Mouse (Mus musculus): ENCODE data around the gene Taf10. TPM values are rescaled to one million over a fixed set of nuclear protein-coding genes. Genes with fewer than 3 reads are reported as not detected.
"Not testable (repeated sequence)": the region's sequence is repeated elsewhere in the genome, so short reads cannot be mapped to it uniquely, and the experiment has no call there.

Gene Taf10
- polyA plus RNA-seq, 1 experiment from 2014 or later, result 192 TPM

DNA sequence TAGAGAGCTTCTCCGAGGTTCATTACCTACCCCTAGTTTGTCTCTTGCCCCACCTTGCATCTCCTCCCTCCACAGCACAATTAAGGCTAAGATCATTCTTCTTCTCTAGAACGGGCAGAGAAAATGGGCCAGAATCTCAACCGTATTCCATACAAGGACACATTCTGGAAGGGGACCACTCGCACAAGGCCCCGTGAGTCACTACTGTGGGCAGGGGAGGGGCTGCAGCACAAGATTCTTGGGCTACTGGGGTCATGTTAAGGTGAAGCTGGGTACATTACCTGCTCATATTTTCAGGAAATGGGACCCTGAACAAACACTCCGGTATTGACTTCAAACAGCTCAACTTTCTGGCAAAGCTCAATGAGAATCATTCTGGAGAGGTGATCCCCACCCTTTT is 3.3 kb downstream of the Taf10 start:
- ATAC-seq (ENCODE audit: insufficient read depth) (no peak), DNase-seq (no peak)
- no peak overlapping the region for H3K4me2 ChIP-seq
- H3K4me3 ChIP-seq (ENCODE audit: low read depth, low read length), result no peak overlapping the region
- 80% methylated on average over 6 of the region's 6 CpGs for WGBS
- H3K4me1 ChIP-seq (ENCODE audit: insufficient read depth), result no peaks in the 10 kb centered on the region
- H3K36me3 ChIP-seq (ENCODE audit: insufficient read depth), result peaks cover 35% of the 10 kb centered on the region
- no peak overlapping the region for H3K9ac ChIP-seq
- no peaks in the 10 kb centered on the region for H3K9me3 ChIP-seq (ENCODE audit: low read depth, low read length)
- no peak for TF ChIP-seq CTCF (IDR thresholded peaks at IDR 0.05; ENCODE audit: low read depth)
- H3K27ac ChIP-seq (ENCODE audit: low read depth), result no peak overlapping the region
- no peaks in the 10 kb centered on the region for H3K27me3 ChIP-seq (ENCODE audit: insufficient read depth, low read length)

DNA sequence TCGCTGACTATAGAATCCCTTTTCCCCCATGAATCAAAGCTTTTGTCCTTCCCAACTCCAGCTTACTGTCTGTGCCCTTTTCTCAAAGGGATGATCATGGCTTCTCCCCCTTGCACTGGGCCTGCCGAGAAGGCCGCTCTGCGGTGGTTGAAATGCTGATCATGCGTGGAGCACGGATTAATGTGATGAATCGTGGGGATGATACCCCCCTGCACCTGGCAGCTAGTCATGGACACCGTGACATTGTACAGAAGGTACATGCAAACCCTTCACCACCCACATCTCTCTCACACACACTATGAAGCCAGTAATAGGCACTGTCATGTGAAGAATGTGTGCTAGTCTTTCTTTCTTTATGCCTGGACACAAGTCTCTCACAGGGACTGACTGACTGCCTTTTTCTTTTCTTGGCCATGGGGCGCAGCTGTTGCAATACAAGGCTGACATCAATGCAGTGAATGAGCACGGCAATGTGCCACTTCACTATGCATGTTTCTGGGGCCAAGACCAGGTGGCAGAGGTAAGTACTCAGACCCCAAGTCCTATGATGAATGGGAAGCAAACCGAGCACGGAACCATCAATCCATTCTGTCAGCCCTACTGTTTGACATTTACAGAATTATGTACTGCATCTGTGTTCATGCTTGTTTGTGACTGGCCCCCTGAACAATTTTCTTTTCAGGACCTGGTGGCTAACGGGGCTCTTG is 3.9 kb downstream of the Taf10 start:
- Histone ChIP-seq H3K4me2 (no peak overlapping the region), H3K27ac (ENCODE audit: low read depth) (no peak overlapping the region), H3K9ac (no peak overlapping the region), H3K4me3 (ENCODE audit: low read depth, low read length) (no peak overlapping the region), H3K27me3 (ENCODE audit: insufficient read depth, low read length) (no peaks in the 10 kb centered on the region), H3K4me1 (ENCODE audit: insufficient read depth) (no peaks in the 10 kb centered on the region), H3K9me3 (ENCODE audit: low read depth, low read length) (no peaks in the 10 kb centered on the region), H3K36me3 (ENCODE audit: insufficient read depth) (peaks cover 35% of the 10 kb centered on the region)
- DNase-seq (no peak), ATAC-seq (ENCODE audit: insufficient read depth) (no peak)
- TF ChIP-seq CTCF (IDR thresholded peaks at IDR 0.05; ENCODE audit: low read depth), result no peak
- WGBS, result 85% methylated on average over 13 of the region's 13 CpGs

GRCm38 (mm10) chr7:105738948-105739347 is 5.2 kb downstream of the Taf10 start:
- Histone ChIP-seq H3K4me2 (peak overlapping the region; percentile 87), H3K36me3 (ENCODE audit: insufficient read depth) (peaks cover 47% of the 10 kb centered on the region), H3K4me1 (ENCODE audit: insufficient read depth) (no peaks in the 10 kb centered on the region), H3K27me3 (ENCODE audit: insufficient read depth, low read length) (no peaks in the 10 kb centered on the region), H3K9ac (peak overlapping the region; percentile 90; the same call in 1 of the 2 replicates), H3K27ac (ENCODE audit: low read depth) (peak overlapping the region; percentile 95), H3K9me3 (ENCODE audit: low read depth, low read length) (no peaks in the 10 kb centered on the region), H3K4me3 (ENCODE audit: low read depth, low read length) (peak overlapping the region; percentile 93)
- DNase-seq, result peak; percentile 92
- no peak for TF ChIP-seq CTCF (IDR thresholded peaks at IDR 0.05; ENCODE audit: low read depth)
- WGBS, result 10% methylated on average over 3 of the region's 3 CpGs
- ATAC-seq (ENCODE audit: insufficient read depth), result peak; percentile 76

DNA sequence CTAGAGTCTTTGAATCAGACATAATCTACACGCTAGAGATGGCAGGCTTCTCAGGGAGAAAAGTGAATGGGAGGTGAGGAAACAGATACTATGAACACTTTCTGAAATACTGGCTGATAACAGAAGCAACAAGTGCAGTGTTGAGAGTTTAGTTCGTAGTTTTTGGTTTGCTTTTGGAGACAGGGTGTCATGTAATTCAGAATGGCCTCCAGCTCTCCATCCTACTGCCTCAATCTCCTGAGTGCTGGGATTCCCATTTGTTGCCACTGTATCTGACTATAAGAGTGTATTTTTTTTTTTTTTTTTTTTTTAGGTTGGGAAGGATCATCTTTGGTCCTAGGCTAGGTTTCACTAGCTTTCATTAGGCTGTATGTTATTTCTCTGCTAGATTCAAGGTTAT is 5.9 kb downstream of the Taf10 start:
- no peak for ATAC-seq (ENCODE audit: insufficient read depth)
- Histone ChIP-seq H3K4me3 (ENCODE audit: low read depth, low read length) (peak overlapping the region; percentile 93), H3K9me3 (ENCODE audit: low read depth, low read length) (no peaks in the 10 kb centered on the region), H3K4me2 (peak overlapping the region; percentile 87), H3K27me3 (ENCODE audit: insufficient read depth, low read length) (no peaks in the 10 kb centered on the region), H3K36me3 (ENCODE audit: insufficient read depth) (peaks cover 53% of the 10 kb centered on the region), H3K4me1 (ENCODE audit: insufficient read depth) (no peaks in the 10 kb centered on the region), H3K9ac (peak overlapping the region; percentile 90; the same call in 1 of the 2 replicates), H3K27ac (ENCODE audit: low read depth) (peak overlapping the region; percentile 95)
- 73% methylated on average over 2 of the region's 2 CpGs for WGBS
- no peak for DNase-seq
- TF ChIP-seq CTCF (IDR thresholded peaks at IDR 0.05; ENCODE audit: low read depth), result no peak

GRCm38 (mm10) chr7:105737648-105738047 is 6.5 kb downstream of the Taf10 start:
- Histone ChIP-seq H3K4me1 (ENCODE audit: insufficient read depth) (no peaks in the 10 kb centered on the region), H3K36me3 (ENCODE audit: insufficient read depth) (peaks cover 53% of the 10 kb centered on the region), H3K27ac (ENCODE audit: low read depth) (peak overlapping the region; percentile 89), H3K9ac (peak overlapping the region; percentile 90), H3K4me2 (peak overlapping the region; percentile 87), H3K4me3 (ENCODE audit: low read depth, low read length) (peak overlapping the region; percentile 93), H3K27me3 (ENCODE audit: insufficient read depth, low read length) (no peaks in the 10 kb centered on the region), H3K9me3 (ENCODE audit: low read depth, low read length) (no peaks in the 10 kb centered on the region)
- no peak for TF ChIP-seq CTCF (IDR thresholded peaks at IDR 0.05; ENCODE audit: low read depth)
- no peak for ATAC-seq (ENCODE audit: insufficient read depth)
- WGBS, result 31% methylated on average over 3 of the region's 3 CpGs
- no peak for DNase-seq

- Histone ChIP-seq H3K36me3 (ENCODE audit: insufficient read depth) (peaks cover 53% of the 10 kb centered on the region), H3K27ac (ENCODE audit: low read depth) (peak within 1 kb of the TSS; percentile 95), H3K4me2 (peak within 1 kb of the TSS; percentile 87), H3K4me3 (ENCODE audit: low read depth, low read length) (peak within 1 kb of the TSS; percentile 93), H3K27me3 (ENCODE audit: insufficient read depth, low read length) (no peaks in the 10 kb centered on the region), H3K9ac (peak within 1 kb of the TSS; percentile 90), H3K9me3 (ENCODE audit: low read depth, low read length) (no peaks in the 10 kb centered on the region), H3K4me1 (ENCODE audit: insufficient read depth) (no peaks in the 10 kb centered on the region)
- ATAC-seq (ENCODE audit: insufficient read depth) (no peak; the same call in none of the 2 replicates), DNase-seq (peak; percentile 44)
- under 1% methylated on average over 30 of the region's 30 CpGs for WGBS
- no peak for TF ChIP-seq CTCF (IDR thresholded peaks at IDR 0.05; ENCODE audit: low read depth)
Observed at GRCm38 (mm10) chr7:105736911-105737521, 7.1 kb downstream of the Taf10 start, which contains the start of gene Rrp8. TSS of gene Rrp8 (minus strand) at chr7:105737385.

DNA sequence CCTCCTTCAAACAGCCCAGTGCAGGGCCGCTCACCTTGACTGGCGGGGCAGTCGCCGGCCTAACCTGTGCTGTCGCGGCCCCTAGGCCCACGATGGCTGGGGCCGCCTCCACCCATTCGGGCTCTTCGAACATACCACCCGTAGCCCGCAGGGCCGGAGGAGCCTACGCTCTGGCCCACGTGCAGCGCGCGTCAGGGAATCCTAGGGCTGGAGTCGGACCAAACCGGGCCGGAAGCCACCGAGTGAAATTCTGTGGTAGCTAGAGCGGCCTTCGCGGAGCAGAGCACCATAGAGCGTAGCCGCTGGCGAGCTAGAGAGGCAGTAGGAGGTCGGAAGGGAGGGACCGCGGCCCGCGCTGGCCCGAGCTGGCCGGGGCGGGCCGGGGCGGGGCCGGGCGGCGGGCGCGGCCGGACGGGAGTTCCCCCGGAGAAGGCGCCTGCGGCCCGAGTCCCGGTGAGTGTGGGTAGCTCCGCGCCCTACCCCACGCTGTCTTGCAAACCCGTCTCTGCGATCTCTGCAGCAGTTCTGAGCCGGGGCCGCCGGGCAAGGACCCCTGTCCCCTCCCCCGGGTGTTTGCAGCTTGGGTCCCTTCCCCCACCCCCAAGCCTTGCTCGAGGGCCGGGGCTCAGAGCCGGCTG is 7.8 kb downstream of the Taf10 start, which contains the start of gene Ilk:
Gene Ilk (plus strand): TSS at position 329 of the 638 bp plus-strand sequence.
- Histone ChIP-seq H3K4me2 (peak within 1 kb of the TSS; percentile 87), H3K4me1 (ENCODE audit: insufficient read depth) (no peaks in the 10 kb centered on the region), H3K27me3 (ENCODE audit: insufficient read depth, low read length) (no peaks in the 10 kb centered on the region), H3K36me3 (ENCODE audit: insufficient read depth) (peaks cover 53% of the 10 kb centered on the region), H3K4me3 (ENCODE audit: low read depth, low read length) (peak within 1 kb of the TSS; percentile 93), H3K9me3 (ENCODE audit: low read depth, low read length) (no peaks in the 10 kb centered on the region), H3K9ac (peak within 1 kb of the TSS; percentile 90), H3K27ac (ENCODE audit: low read depth) (peak within 1 kb of the TSS; percentile 89)
- under 1% methylated on average over 61 of the region's 62 CpGs for WGBS
- DNase-seq (peak; percentile 97), ATAC-seq (ENCODE audit: insufficient read depth) (peak; percentile 97)
- TF ChIP-seq CTCF (IDR thresholded peaks at IDR 0.05; ENCODE audit: low read depth), result no peak

DNA sequence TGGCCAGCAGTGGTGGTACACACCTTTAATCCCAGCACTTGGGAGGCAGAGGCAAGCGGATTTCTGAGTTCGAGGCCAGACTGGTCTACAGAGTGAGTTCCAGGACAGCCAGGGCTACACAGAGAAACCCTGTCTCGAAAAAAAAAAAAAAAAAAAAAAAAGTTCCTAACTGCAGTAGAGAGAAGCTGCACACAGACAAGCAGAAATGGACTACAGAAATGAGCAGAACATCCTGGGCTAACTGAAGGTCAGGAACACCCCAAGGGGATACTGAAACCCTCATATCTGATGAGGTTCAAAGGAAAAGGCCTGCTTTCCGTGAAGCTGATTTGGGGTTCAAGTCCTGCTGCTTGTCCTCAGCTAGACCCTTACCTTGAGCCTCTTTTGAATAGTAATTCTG is 8.7 kb downstream of the Taf10 start:
- Histone ChIP-seq H3K4me2 (peak overlapping the region; percentile 87), H3K36me3 (ENCODE audit: insufficient read depth) (peaks cover 53% of the 10 kb centered on the region), H3K9ac (peak overlapping the region; percentile 90), H3K4me3 (ENCODE audit: low read depth, low read length) (peak overlapping the region; percentile 93)
- 34% methylated on average over 4 of the region's 4 CpGs for WGBS
- H3K27ac ChIP-seq (ENCODE audit: low read depth); ATAC-seq (ENCODE audit: insufficient read depth); H3K9me3 ChIP-seq (ENCODE audit: low read depth, low read length); DNase-seq; H3K4me1 ChIP-seq (ENCODE audit: insufficient read depth); H3K27me3 ChIP-seq (ENCODE audit: insufficient read depth, low read length): not testable (repeated sequence)
